Mouse (Mus musculus) testis, adult 2 months (tissue): ENCODE data around the gene Ccnd1.

Experiments used
- CTCF ChIP-seq: fragments of 200-500 bp; IDR thresholded peaks from 2 replicates; pipeline ENCODE4 v1.5.1; 2012; ENCODE audit warnings: low read depth, mild to moderate bottlenecking, inconsistent platforms, low read length, moderate library complexity; ENCODE audit not compliant: control insufficient read depth, insufficient read depth, insufficient replicate concordance
- POLR2A ChIP-seq: fragments of 200-500 bp; IDR thresholded peaks from 2 replicates; pipeline ENCODE4 v1.6.1; 2012; ENCODE audit warnings: low read depth, mild to moderate bottlenecking, inconsistent platforms, low read length, moderate library complexity; ENCODE audit not compliant: control insufficient read depth

DNA sequence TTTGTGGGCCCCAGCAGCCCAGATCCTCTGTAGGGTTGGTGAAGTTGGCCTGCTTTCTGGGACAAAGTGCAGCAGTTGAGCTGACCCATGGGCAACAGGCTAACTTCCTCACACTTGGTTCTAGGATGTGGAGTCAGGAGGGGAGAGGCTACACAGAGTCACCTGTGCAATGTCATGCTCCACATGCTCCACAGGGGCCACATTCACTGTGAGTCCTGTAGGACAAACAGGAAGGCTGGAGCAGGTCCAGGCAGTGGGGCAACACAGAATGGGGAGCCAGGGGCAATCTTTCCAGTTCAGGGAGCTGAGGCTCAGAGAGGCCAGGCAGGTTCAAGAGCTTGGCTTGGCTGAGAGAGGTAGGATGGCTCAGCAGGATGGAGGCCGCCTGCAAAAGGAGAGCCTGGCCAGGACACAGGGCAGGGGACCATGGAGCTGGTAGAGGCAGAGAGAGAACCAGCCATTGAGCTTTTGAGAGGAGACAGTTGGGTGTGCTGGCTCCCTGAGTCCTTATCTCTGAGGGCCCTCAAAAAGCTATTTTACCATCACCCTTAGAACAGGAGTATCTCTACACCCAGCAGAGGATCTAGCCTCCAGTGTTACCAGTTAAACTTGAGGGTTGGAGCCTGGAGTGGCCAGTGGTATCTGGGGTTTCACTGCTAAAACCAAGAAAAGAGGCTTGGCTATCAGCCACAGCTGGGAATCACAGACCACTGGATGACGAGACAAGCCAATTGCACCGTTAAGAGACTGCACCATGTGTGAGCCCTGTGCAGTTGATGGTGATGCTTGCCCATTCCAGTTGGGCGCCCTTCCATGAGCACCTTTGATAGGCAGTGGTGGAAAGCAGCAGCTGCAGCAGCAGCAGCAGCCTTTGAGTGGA is 11.5 kb downstream of the Ccnd1 start:
- TF ChIP-seq POLR2A (no peak), CTCF (no peak)
